Mouse (Mus musculus) thymus, adult 2 months (tissue): ENCODE data around the gene Gimap8.

ENCODE experiments used
- CTCF ChIP-seq: fragments of 200-500 bp; IDR thresholded peaks from 2 replicates; pipeline ENCODE4 v1.5.1; 2012; ENCODE audit warnings: mild to moderate bottlenecking, control low read depth, low read length, moderate library complexity, borderline replicate concordance; ENCODE audit not compliant: control insufficient read depth, poor library complexity, insufficient read depth; ENCODE audit errors: extremely low read depth
- POLR2A ChIP-seq: fragments of 200-500 bp; IDR thresholded peaks from 2 replicates; pipeline ENCODE4 v1.6.1; 2012; ENCODE audit warnings: mild to moderate bottlenecking, low read length, control low read depth, moderate library complexity; ENCODE audit not compliant: control insufficient read depth, poor library complexity, insufficient read depth; ENCODE audit errors: extremely low read depth

GRCm38 (mm10) chr6:48641391-48641790, 5.6 kb upstream of the Gimap8 start:
- no peak for TF ChIP-seq CTCF
- TF ChIP-seq POLR2A, result no peak
